Comparison of ENCODE assay signal across 15 mouse cellular contexts in the genomic region with DNA sequence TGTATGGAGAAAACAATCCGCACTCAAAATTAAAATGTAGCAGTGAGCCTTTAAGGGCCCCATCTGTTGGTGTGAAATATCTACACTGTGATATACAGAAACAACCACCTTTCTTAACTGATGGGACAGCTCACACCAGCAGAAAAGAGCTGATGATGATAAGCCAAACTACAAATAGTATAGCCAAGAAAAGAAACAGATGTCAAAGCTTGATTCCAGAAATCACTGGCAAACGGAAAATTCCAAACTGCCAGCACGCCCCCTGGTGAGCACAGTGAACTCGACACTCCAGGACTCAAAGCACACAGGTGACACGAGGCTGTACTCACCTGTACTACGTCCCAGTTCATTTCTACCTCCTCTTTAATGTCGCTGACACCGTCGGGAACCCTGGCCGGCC. TPM values are rescaled to one million over a fixed set of nuclear protein-coding genes. Genes with fewer than 3 reads are reported as not detected.
DNase-seq lines count a peak whose midpoint lies in the region; TF ChIP-seq lines count a peak whose summit lies in the region.
"Had no signal": no experiment of that assay in that cellular context is flagged by ENCODE, and none has a peak within 500 bp of the region (broad histone marks: within the 10 kb centered on the region; RNA-seq: fewer than 3 reads in every experiment).

No protein-coding gene starts in this region.

- no peaks in the 10 kb centered on the region for H3K27me3 ChIP-seq in CH12.LX (replicated peaks)

- no peak overlapping the region for H3K9ac ChIP-seq in CH12.LX (ENCODE audit: insufficient read depth, low read depth)

- peaks cover 65 to 86% of the 10 kb centered on the region in 2 experiments for H3K36me3 ChIP-seq in CH12.LX (replicated peaks in 1 of 2; ENCODE audit: control insufficient read depth in 1 of 2, insufficient read depth in 1 of 2, low read length in 1 of 2)

- peak; percentile 28 for DNase-seq in adrenal gland, postnatal 14 days
- no peak for DNase-seq in adrenal gland, adult 2 months
- DNase-seq in layer of hippocampus, adult 2 months (ENCODE audit: low spot score in 2 of 2), result no peak
- no peak for DNase-seq in layer of hippocampus, postnatal 14 days (ENCODE audit: low spot score in 2 of 2)
- no peak for DNase-seq in CH12.LX (ENCODE audit: extremely low read depth)
- peak; percentile 38 for DNase-seq in brain, adult 2 months (ENCODE audit: low read depth, low spot score)
- no peak for DNase-seq in yolk sac, embryonic 10.5 days (ENCODE audit: low spot score)
- no peak for DNase-seq in cerebellum, postnatal 4 days (ENCODE audit: low spot score in 2 of 2)
- DNase-seq: cerebellum, adult 11 months; kidney, adult 11 months; lung, adult 18-20 months had no signal

- H3K9me3 ChIP-seq in CH12.LX (replicated peaks; ENCODE audit: low read length), result no peaks in the 10 kb centered on the region
- H3K9me3 ChIP-seq: forebrain, embryonic 10.5 days; limb, embryonic 10.5 days had no signal

- TF ChIP-seq CTCF in layer of hippocampus, adult 2 months (conservative IDR thresholded peaks at IDR 0.05), result peak; percentile 64
- TF ChIP-seq CTCF in CH12.LX (conservative IDR thresholded peaks at IDR 0.05 in 1 of 2, IDR thresholded peaks at IDR 0.05 in 1 of 2; ENCODE audit: low read depth in 2 of 2, low read length in 2 of 2), result peak; percentile 15 to 50; a peak in 3 of 4 replicates

- dilution Hi-C loops in CH12.LX (cut with MboI; ENCODE audit: extremely low pct_ligation_motif_present, extremely low pct_unique_long_range_greater_than_20kb, low sequenced_read_pairs), result no loop called here

- in situ Hi-C loops in CH12.LX (cut with MboI; ENCODE audit: low pct_ligation_motif_present, low pct_unique_long_range_greater_than_20kb, low sequenced_read_pairs), result no loop called here

- no peak overlapping the region for H3K4me2 ChIP-seq in CH12.LX (ENCODE audit: insufficient read depth, low read depth, poor library complexity, severe bottlenecking)
- H3K4me2 ChIP-seq: heart, embryonic 11.5 days had no signal

- TF ChIP-seq EP300 in CH12.LX (IDR thresholded peaks at IDR 0.05; ENCODE audit: low read length), result 0 out of 2 replicates have a peak, but pooled peaks have one; percentile 21

- no peak overlapping the region for H3K27ac ChIP-seq in layer of hippocampus, adult 2 months
- H3K27ac ChIP-seq in CH12.LX (ENCODE audit: insufficient read depth, low read depth), result no peak overlapping the region
- H3K27ac ChIP-seq: forebrain, embryonic 10.5 days; limb, embryonic 10.5 days had no signal

- peaks cover 0 to 44% of the 10 kb centered on the region in 2 experiments; a peak in 3 of 4 replicates for H3K4me1 ChIP-seq in CH12.LX (ENCODE audit: control insufficient read depth in 1 of 2, insufficient read depth in 2 of 2)
- H3K4me1 ChIP-seq: forebrain, embryonic 10.5 days; limb, embryonic 10.5 days had no signal

- no peak for TF ChIP-seq POLR2A in CH12.LX (IDR thresholded peaks at IDR 0.05; ENCODE audit: low read depth, low read length)

- H3K4me3 ChIP-seq in layer of hippocampus, adult 2 months, result no peak overlapping the region
- H3K4me3 ChIP-seq in CH12.LX (replicated peaks in 1 of 3; ENCODE audit: low read depth in 2 of 3, low read length in 2 of 3, poor library complexity in 1 of 3), result no peak overlapping the region
- H3K4me3 ChIP-seq: forebrain, embryonic 10.5 days; limb, embryonic 10.5 days; myocyte had no signal

- H3K79me2 ChIP-seq in CH12.LX (replicated peaks; ENCODE audit: control insufficient read depth, extremely low read depth, insufficient read depth, poor library complexity, severe bottlenecking), result no peaks in the 10 kb centered on the region; the same call in 1 of the 2 replicates

- no peak; the same call in 1 of the 2 replicates for TF ChIP-seq RAD21 in CH12.LX (IDR thresholded peaks at IDR 0.05; ENCODE audit: low read depth, low read length)

TF ChIP-seq in CH12.LX, 34 proteins besides CTCF, POLR2A, EP300 and RAD21:
- TF ChIP-seq TBP (conservative IDR thresholded peaks at IDR 0.05; ENCODE audit: low read depth, low read length) (no peak), MEF2A (IDR thresholded peaks at IDR 0.05; ENCODE audit: borderline replicate concordance, low read depth, low read length) (peak; percentile 74; the same call in 1 of the 2 replicates), MXI1 (IDR thresholded peaks at IDR 0.05; ENCODE audit: low read depth, low read length) (no peak), JUND (conservative IDR thresholded peaks at IDR 0.05; ENCODE audit: low read depth, low read length) (peak; percentile 52), JUN (IDR thresholded peaks at IDR 0.05; ENCODE audit: insufficient read depth, low read depth, low read length) (0 out of 2 replicates have a peak, but pooled peaks have one; percentile 11), ZMIZ1 (IDR thresholded peaks at IDR 0.05; ENCODE audit: low read depth, low read length) (no peak), NRF1 (IDR thresholded peaks at IDR 0.05; ENCODE audit: low read depth, low read length) (no peak), IRF4 (IDR thresholded peaks at IDR 0.05; ENCODE audit: low read depth, low read length) (peak; percentile 64; the same call in 1 of the 2 replicates)

RNA-seq across cellular contexts. Expression of a gene that starts 9.1 kb away (rescaled TPM):
- total RNA-seq in adrenal gland, postnatal 14 days (2021), result 16.4 and 17.2 TPM in 2 replicates
- 10 to 100 TPM; 13.8 to 18.2 TPM for total RNA-seq in adrenal gland, adult 2 months (2021)
- 0.75 and 1.3 TPM in 2 replicates for polyA plus RNA-seq in adrenal gland, adult 2 months (2012; rRNA removed)
- total RNA-seq in layer of hippocampus, adult 2 months (2021), result 10 to 100 TPM; 16.5 to 17.0 TPM
- total RNA-seq in layer of hippocampus, postnatal 14 days (2021), result 10 to 100 TPM; 13.0 to 13.6 TPM
- total RNA-seq in CH12.LX (2012; rRNA removed) (21.5 and 24.9 TPM in 2 replicates), CH12.LX (2014; rRNA removed) (24.8 and 25.7 TPM in 2 replicates)
- polyA plus RNA-seq in CH12.LX (2012; ENCODE audit: insufficient read length, low read depth), result 33.0 and 34.5 TPM in 2 replicates

RNA-seq across cellular contexts. Expression of a gene that starts 31.8 kb away (rescaled TPM):
- 26.0 and 26.1 TPM in 2 replicates for total RNA-seq in adrenal gland, postnatal 14 days (2021)
- 10 to 100 TPM; 17.5 to 20.5 TPM for total RNA-seq in adrenal gland, adult 2 months (2021)
- 4.0 and 4.5 TPM in 2 replicates for polyA plus RNA-seq in adrenal gland, adult 2 months (2012; rRNA removed)
- 100 to 1,000 TPM; 422 to 451 TPM for total RNA-seq in layer of hippocampus, adult 2 months (2021)
- 100 to 1,000 TPM; 380 TPM for total RNA-seq in layer of hippocampus, postnatal 14 days (2021)
- total RNA-seq in CH12.LX (2012; rRNA removed) (10.2 and 11.4 TPM in 2 replicates), CH12.LX (2014; rRNA removed) (4.0 and 4.1 TPM in 2 replicates)
- polyA plus RNA-seq in CH12.LX (2012; ENCODE audit: insufficient read length, low read depth), result 10.7 and 13.2 TPM in 2 replicates

Comparison
In these comparisons a context has a peak if more than half of its experiments do, and no peak if none do; other contexts are left out.
1. DNase-seq: peak in adrenal gland, postnatal 14 days (single experiment) and brain, adult 2 months (single experiment); none in adrenal gland, adult 2 months (single experiment), layer of hippocampus, adult 2 months (0 of 2), layer of hippocampus, postnatal 14 days (0 of 2), CH12.LX (single experiment), yolk sac, embryonic 10.5 days (single experiment) and cerebellum, postnatal 4 days (0 of 2).
2. RNA of a gene that starts 31.8 kb away (total RNA-seq): 422 to 451 TPM in layer of hippocampus, adult 2 months and 380 TPM in layer of hippocampus, postnatal 14 days; 26.0 to 26.1 TPM in adrenal gland, postnatal 14 days, 17.5 to 20.5 TPM in adrenal gland, adult 2 months and 4.0 to 11.4 TPM in CH12.LX; every median in the first group is over 10 times any median in the second.